Mouse (Mus musculus): ENCODE measurements around the gene Sdsl. TPM values are rescaled to one million over a fixed set of nuclear protein-coding genes. Genes with fewer than 3 reads are reported as not detected.

The Sdsl gene
- total RNA-seq, 2 experiments from 2014 or later = 61.7 to 63.9 TPM

GRCm38 (mm10) chr5:120457628-120458027 is 15.0 kb downstream of the Sdsl start:
- DNase-seq (ENCODE audit: low spot score in 2 of 2) = peak; percentile 40 to 53

GRCm38 (mm10) chr5:120456841-120457554 is 15.6 kb downstream of the Sdsl start:
- DNase-seq (ENCODE audit: low spot score in 2 of 2) = no peak

- DNase-seq (ENCODE audit: low spot score in 2 of 2) = no peak
Observed at GRCm38 (mm10) chr5:120456253-120456652, 16.4 kb downstream of the Sdsl start.

- DNase-seq (ENCODE audit: low spot score in 2 of 2) = no peak
Observed at GRCm38 (mm10) chr5:120454756-120455337, 17.8 kb downstream of the Sdsl start.

GRCm38 (mm10) chr5:120447305-120447704 is 25.3 kb downstream of the Sdsl start:
- DNase-seq (ENCODE audit: low spot score in 2 of 2) = no peak

GRCm38 (mm10) chr5:120440733-120441132 is 31.9 kb downstream of the Sdsl start:
- DNase-seq (ENCODE audit: low spot score in 2 of 2) = peak; percentile 80 to 81

GRCm38 (mm10) chr5:120439887-120440670 is 32.5 kb downstream of the Sdsl start:
- no peak for DNase-seq (ENCODE audit: low spot score in 2 of 2)

GRCm38 (mm10) chr5:120438991-120439710 is 33.5 kb downstream of the Sdsl start:
- DNase-seq (ENCODE audit: low spot score in 2 of 2) = no peak

- DNase-seq (ENCODE audit: low spot score in 2 of 2) = no peak
Observed at GRCm38 (mm10) chr5:120438469-120438868, 34.1 kb downstream of the Sdsl start.

- DNase-seq (ENCODE audit: low spot score in 2 of 2) = no peak
Observed at GRCm38 (mm10) chr5:120437986-120438385, 34.6 kb downstream of the Sdsl start.

GRCm38 (mm10) chr5:120437539-120437938 is 35.1 kb downstream of the Sdsl start:
- no peak for DNase-seq (ENCODE audit: low spot score in 2 of 2)

- no peak for DNase-seq (ENCODE audit: low spot score in 2 of 2)
Observed at GRCm38 (mm10) chr5:120436885-120437495, 35.6 kb downstream of the Sdsl start.

GRCm38 (mm10) chr5:120435731-120436501 is 36.7 kb downstream of the Sdsl start:
- no peak for DNase-seq (ENCODE audit: low spot score in 2 of 2)

GRCm38 (mm10) chr5:120435006-120435681 is 37.5 kb downstream of the Sdsl start:
- no peak for DNase-seq (ENCODE audit: low spot score in 2 of 2)

- no peak for DNase-seq (ENCODE audit: low spot score in 2 of 2)
Observed at GRCm38 (mm10) chr5:120434231-120434735, 38.3 kb downstream of the Sdsl start.

- no peak for DNase-seq (ENCODE audit: low spot score in 2 of 2)
Observed at GRCm38 (mm10) chr5:120433135-120433760, 39.4 kb downstream of the Sdsl start.

- DNase-seq (ENCODE audit: low spot score in 2 of 2) = no peak
Observed at GRCm38 (mm10) chr5:120432486-120433015, 40.1 kb downstream of the Sdsl start.

GRCm38 (mm10) chr5:120431649-120432485 is 40.7 kb downstream of the Sdsl start, which contains the start of gene Lhx5:
Gene Lhx5 (plus strand): TSS chr5:120431699.
- no peak for DNase-seq (ENCODE audit: low spot score in 2 of 2)

Measured in adrenal gland, postnatal 4 days (tissue).